Mouse (Mus musculus) c-Kit-positive CD71-positive TER-119-negative erythroid progenitor cells, embryonic 14.5 days (primary cell): ENCODE measurements around the gene Ppp1r10.

ENCODE experiments used
- DNase-seq: peaks from one replicate; pipeline ENCODE4 v3.0.0-alpha.2; 2013; ENCODE audit warnings: low read depth

The Ppp1r10 gene

DNA sequence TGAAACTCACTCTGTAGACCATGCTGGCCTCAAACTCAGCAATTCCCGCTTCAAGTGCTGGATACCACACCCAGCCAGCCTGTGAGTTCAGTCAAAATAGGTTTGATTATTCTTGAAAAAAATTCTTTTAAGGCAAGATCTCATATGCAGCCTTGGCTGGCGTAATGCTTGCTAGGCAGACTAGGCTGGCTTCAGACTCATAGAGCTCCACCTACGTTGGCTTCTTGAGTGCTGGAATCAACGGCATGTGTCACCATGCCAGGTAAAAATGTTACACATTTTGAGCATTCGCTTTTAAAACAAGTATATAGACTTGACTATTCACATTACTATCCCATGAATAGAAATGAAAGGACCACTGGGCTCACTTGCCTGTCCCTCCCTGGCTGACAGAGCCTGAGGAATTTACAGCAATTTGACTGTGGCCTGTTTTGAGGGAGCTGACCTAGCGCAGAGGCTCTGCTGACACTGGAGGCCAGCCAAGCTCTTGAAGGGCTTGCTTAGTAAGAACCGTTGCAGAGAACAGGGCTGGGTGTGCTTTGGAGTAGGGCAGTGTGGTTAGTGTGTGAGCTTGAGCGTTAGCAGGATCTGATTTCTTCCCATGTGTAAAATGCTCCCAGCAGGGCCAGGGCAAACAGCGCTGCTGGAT is 12.8 kb upstream of the Ppp1r10 start:
- no peak for DNase-seq

DNA sequence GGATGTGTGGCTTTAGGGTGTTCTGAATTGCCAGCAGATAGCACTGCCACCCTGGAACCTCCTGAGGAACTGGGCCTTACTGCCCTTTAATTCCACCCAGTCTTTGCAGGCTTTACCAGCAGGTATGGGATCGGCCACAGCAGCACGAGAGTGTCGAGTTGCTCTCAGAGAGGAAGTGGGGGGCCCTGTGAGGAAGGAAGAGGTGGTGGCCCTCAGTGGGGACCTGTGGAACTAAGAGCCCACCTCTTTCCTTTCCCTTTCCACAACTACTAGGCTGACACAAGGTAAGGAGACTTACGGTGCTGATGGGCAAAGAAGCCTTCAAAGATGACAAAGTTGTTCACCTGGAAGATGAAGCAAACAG is 12.3 kb upstream of the Ppp1r10 start:
- DNase-seq = no peak

DNA sequence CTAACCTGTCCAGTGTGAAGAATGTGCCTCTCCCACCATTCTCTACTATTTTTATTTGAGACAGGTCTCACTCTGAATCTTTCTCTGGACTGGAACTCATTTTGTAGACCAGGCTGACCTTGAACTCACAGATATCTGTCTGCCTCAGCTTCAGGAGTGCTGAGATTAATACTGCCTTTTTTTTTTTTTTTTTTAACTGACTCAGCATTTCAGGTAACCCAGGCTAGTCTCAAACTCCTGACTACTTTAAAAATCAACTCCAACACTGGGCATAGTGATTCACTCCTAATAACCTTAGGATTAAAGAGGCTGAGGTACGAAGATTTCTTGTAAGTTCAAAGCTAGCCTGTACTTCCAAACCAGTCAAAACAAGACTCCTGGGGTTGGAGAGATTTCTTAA is 10.6 kb upstream of the Ppp1r10 start:
- DNase-seq = no peak

DNA sequence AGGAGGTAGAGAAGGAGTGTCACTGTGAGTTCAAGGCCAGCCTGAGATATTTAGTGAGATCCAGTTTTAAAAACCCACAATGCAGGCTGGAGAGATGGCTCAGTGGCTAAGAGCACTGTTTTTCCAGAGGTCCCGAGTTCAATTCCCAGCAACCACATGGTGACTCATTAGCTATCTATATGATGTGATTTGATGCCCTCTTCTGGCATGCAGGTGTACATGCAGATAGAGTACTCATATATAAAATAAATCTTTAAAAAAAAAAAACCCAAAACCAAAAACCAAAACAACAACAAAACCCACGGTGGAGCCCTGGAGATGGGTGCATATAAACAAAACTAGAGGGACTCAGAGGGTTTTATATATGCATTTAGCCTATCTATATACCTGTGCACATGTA is 8.6 kb upstream of the Ppp1r10 start:
- DNase-seq = no peak

DNA sequence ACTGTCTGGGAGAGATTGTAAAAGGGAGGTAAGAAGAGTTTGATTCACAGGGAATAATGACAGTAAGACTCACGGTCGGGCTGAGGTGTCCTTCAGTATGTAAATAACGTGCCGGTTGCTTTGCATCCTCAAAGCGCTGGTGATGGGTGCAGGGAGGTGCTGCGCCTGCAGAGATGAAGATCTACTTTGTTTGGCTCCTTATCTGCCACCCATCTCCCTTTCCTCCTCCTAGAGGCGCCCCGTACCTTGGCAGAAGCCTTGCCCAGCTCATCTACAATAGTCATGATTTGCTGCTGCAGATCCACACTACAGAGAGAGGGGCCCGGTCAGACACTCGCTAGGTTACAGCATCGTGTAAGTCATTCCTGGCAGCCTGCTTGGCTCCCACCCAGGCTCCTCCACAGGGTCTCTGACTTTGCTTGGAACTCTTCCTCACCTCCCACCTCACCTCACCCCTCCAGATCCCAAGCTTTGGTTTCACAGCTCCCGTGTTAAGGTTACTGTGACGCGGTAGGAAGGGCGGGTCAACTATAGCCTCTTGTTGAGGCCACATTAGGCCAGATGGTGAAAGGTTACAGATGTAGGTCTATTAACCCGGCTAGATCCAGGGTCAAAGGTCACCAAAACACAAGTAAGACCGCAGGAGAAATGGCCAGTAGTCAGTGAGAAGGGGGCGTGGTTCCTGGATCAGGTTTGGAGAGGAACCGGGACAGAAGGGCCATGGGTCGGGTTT is 6.9 kb upstream of the Ppp1r10 start:
- DNase-seq = no peak

DNA sequence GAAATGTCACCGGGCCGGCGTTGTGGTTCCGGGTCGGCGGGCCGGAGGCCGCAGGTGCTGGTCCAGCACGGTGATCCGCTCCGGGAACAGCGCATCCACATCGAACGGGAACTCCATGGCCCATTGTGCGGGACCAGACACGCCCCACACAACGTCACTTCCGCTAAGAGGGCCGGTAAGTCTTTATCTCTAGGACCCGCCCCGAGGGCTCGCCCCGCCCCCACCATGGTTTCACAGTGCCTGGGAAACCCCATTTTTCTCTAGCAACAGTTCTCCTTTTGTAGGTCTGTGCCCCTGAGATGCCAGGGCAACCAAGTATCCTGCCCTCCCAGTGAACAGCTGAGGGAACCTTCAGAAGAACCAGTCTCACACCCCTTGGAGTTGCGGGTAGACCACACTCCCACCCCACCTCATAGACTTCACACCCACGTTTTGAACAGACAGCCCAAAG is 6.3 kb upstream of the Ppp1r10 start, which contains the start of gene Atat1:
Atat1 (minus strand) TSS at position 157 of the 451 bp plus-strand sequence.
- DNase-seq = peak; percentile 94

DNA sequence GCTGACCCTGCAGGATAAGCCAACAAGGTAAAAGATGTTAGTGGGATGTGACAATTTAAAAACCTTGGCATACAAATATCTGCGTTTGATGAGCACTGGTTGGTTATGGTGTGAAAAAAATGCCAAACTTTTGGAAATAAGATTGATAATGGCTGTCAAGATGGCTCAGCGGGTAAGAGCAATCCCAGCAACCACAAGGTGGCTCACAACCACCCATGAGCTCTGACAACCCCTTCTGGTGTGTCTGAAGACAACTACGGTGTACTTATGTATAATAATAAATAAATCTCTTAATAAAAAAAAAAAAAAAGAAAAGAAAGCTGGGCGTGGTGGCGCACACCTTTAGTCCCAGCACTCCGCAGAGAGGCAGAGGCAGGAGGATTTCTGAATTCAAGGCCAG is 1.3 kb upstream of the Ppp1r10 start:
- no peak for DNase-seq

DNA sequence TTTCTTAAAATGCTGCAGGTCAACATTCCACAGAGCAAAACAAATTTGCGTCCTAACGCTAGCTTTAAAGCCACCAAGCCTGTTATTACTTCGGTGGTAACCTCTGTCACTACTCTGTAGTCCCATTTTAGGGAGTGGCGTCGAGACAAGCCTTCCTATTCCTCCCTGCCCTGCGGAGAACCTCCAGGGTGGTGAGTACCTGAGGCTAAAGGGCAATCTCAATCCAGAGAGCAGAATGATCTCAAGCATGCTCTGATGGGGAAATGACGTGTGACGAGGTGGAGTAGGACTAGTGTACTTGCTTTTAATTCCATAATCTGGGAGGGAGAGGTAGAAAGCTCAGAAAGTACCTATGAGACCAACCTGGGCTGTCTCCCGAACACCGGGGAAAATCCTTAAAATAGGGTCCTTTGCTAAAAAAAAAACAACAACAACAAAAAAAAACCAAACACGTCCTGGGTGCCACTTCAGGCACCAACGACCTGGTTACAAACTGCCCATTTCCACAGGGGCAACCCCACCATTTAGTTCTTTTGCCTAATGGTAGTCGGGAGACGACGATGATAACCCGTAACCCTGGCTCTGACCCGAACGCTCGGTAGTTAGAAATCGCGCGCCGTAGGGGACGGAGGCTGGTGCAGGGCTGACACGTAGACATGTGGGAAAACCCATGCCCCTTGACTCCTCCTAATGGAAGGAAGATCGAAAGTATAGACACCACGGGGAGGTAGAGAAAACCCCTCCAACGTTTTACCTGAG is 517 bp upstream of the Ppp1r10 start:
- DNase-seq = no peak

DNA sequence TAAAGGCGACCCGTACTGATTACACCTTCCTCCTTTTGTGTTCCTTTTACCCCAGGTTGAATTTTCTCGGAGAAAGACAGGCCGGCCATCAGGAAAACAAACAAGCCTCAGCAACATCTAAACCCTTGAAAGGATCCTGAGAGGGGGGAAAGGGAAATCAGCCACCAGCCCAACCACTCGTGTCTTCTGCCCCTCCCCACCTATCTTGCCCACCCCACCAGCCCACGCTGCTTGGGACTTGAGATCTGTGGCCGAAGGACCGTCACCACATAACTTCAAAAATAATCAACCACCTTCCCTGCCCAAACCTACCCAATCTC is 869 bp downstream of the Ppp1r10 start:
- no peak for DNase-seq

DNA sequence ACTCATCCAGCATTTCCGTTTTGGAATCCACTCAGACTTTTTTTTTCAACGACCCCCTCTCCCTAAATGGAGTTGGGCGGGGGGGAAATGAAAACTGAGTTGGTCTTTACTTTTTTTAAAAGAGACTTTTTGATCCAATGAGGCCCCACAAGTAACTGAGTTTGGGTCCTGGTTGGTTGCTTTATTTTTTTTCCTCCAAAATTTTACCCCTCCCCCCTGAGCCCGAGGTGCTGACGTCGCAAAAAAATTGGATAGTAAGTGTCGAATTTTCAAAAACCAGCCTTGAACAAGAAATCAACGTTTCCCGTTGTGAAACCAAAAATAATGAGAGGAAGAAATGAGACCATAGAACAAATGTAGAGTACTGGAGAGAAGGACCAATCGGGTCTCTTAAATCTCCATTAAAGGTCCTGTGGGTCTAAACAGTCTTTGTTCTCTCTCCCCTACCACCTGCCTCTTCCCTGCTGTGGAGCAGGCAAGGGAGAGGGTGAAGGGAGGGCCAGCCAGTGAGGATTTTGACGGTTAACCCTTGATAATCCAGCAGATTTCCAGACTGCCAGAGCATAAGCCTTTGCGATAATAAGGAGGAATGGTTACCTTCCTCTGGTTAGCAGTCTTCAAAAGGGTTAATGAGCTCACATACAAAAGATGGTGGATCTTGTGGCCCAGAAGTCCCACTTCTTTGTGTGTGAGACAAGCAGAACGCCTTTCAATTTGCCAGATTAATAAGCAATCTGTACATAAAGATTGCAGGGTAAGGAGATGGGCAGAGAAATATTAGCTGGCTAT is 1.4 kb downstream of the Ppp1r10 start:
- DNase-seq = peak; percentile 63

DNA sequence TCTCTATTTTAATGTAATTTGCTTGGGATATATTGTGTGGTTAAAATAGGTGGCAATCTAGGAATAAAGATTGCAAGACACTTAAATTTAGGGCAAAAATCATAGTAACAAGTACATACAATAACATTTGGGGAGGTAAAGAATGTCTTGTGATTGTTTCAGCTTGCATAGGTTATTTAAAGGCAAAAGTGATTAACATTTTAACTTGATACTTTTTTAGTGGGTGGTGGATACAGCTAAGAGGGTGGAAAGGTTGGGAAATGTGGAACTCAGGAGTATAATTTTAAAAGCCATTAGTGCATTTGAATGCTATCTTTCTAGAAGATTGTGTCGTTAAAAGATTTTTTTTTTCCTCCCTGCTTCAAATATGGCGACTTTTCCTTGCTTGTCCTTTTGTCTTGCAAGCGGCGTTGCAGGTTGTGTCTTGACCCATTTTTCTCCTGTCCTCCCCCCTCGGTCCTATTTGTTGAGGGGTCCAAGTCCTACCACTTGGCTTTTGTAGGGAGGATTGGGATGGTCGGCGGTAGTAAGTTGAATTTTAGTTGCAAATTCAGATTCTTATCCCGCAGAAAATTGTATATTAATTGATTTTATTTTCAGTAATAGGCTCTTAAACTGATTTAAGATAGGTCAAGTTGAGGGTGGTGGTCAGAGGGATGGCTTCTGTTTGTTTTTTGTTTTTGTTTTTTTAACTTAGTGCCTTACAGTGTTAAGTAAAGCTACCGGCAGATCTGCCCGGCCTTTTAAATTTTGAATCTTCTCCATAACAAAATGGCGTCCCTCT is 2.2 kb downstream of the Ppp1r10 start:
- peak; percentile 61 for DNase-seq

DNA sequence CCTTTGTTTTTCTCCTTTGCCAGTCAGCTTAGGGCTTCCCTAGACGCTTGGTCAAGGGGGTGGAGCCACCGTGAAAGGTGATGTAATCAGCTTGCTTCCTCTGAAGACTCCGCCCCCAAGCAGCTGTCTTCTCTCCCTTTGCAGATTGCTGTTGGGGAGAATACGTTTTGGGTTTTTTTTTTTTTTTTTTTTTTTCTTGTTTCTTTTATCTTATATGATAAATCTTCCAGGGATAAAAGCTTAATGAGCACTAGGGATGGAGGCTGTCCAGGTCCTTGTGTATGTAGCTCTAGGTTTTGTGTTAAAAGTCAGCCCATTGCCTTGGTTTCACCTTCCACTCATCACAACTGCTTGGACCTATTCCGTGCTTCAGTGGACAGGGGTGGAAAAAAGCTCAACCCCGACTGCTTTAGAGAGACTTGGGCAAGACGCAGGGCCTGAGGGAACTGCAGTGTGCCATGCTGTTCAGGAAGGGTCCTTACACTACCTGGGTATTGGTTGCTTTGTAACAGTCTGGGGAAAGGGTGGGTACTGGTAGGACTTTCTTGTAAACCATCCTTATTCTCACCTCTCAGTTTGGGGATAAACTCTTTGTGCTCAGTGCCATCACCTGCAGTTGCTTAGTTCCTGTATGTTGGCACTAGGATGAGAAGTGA is 3.0 kb downstream of the Ppp1r10 start:
- peak; percentile 99 for DNase-seq

DNA sequence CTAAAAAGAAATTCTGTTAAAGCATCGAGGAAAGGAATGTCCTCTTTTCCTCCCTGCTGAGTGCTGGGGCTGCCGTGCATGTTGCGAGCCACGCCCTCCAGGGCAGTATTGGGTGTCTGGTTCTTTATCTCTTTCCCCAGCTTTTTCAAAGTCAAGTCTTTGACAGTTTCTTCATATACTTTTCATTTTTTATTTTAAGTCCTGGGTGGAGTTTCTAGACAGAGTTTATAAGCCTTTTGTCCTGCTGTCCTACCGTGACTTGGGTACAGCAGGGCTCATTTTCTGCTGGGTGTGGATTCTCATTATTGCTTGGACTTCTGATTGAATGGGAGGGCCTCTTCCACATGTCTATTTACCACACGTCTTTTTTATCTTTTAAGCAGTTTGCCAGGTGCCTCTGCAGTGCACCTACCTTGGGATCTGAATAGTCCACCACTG is 3.6 kb downstream of the Ppp1r10 start:
- DNase-seq = peak; percentile 77

DNA sequence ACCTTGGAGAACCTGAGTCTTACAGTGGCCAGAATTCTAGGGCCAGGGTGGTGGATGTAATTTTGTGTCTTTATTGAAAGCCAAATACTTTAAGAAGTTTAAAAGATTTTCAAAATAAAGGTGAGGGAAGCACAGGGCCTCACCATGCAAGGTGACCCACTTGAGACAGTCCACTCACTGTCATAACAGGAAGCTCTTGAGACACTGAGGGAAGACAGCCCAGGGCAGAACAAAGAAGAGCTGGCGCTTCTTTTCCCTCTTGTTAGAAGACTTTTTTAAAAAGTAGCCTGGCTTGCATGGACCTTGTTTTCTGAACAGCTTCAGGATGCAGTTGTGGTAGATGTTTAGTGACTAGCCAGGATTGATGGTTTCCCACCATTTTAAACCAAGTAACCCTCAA is 4.2 kb downstream of the Ppp1r10 start:
- DNase-seq = no peak

DNA sequence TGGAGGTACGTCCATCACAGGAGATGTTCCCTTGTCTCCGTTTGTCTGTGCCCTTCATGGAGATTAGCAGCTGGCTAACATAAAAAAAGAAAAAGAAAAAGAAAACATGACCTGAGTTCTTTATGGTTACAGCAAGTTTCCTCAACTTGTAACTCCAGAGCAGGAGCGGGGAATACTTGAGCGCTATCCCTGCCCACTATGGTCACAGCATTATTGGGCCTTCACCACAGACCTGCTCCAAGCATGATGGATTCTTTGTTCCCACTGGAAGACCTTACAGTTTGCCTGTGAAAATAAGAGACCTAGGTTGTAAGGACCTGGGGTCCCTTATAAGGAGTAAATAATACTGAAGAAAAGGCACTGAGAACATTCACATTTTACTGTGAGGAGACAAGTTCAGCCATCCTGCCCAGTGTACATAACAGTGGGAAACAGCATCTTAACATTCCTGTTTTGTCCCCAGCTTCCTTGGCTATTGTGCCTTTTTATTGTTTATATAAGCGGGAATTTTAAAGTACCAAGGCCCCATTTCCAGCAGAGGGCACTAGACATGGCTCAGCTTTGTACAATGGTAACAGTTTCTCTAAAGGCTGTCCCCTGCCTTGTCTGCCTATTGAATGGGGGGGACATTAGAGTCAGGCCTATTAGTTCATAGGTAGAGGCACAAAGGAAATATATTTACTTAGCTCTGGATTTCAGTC is 4.8 kb downstream of the Ppp1r10 start:
- DNase-seq = no peak

DNA sequence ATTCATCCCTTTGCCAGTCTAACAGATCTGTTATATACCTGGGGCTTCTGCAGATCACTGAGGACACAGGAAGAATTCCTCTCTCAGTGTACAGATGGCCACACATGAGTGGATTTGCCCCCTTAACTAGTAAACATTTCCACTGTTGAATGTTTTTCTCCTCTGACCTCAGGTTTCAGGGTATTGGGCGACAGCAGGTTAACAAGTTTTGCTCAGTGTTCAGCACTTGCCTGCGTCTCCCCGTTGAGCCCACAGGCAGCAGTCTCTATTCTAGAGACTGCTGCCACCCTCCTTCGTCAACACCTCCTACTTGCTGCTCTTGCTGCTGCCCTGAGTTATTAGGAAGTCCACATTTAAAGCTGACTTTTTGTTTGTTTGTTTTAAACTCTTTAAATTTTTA is 5.5 kb downstream of the Ppp1r10 start:
- DNase-seq = no peak

DNA sequence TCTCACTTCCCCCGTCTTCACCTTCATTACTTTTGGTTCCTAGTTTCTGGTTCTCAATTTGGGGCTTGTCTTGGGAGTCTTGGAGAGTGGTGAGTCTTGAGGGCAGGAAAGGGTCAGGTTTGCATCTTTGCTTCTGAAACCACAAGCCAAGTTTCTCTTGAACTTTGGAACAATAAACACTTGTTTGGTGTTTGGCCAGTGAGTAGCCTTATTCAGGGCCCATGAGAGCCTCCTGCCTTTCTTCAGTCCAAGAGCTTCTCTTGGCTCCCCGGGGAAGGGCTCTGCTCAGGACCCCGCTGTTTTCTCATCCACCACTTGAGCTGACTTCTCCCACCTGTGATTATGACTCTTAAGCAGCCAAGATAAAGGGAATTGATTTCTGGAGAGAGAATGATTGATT is 6.3 kb downstream of the Ppp1r10 start:
- DNase-seq = no peak

DNA sequence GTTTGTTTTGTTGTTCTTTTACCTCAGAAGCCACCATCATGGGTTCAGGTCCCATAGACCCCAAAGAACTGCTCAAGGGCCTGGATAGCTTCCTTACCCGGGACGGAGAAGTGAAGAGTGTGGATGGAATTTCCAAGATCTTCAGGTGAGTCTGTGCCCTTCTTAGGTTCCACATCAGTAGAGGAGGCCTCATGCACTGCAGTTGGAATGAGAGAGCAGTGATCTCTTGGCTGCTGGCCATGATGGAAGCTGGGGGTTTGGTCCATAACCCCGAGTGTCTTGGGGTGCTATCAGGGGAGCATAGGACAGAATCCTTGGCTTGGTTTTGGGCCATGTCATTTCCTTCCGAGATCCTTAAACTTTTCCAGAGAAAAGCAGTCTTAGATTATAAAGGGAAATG is 7.0 kb downstream of the Ppp1r10 start:
- no peak for DNase-seq

DNA sequence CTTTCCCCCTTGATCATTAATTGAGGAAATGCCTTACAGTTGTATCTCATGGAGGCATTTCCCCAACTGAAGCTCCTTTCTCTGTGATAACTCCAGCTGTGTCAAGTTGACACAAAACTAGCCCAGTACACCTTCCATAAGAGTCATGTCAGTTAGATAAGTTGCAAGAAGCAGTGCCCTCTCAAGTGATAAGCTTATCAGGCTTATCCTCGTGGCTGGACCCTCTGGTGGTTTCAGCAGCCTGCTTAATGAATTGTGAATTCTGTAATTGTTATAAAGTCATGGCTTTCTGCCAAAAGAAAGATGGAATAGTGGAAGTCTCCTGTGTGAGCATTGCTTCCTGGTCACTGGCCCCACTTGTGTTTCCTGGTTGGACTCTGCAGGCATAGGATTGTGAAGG is 11.2 kb downstream of the Ppp1r10 start:
- peak; percentile 49 for DNase-seq

DNA sequence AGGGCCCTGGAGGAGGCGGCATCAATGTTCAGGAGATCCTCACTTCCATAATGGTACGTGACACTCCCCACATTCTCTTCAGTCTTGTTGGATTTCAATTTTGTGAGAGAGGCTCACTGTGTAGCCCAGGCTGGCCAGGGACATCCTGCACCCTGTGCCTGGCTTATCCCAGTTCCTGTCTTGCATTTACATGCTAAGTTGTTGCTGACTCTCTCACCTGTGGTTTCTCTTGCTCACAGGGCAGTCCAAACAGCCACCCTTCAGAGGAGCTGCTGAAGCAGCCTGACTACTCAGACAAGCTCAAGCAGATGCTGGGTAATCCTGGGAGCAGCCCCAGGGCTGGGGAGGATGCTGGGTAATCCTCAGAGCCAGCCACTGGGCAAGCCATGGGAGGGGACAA is 13.3 kb downstream of the Ppp1r10 start:
- no peak for DNase-seq
